Mouse (Mus musculus): ENCODE data around the gene Mtm1. TPM values are rescaled to one million over a fixed set of nuclear protein-coding genes. Genes with fewer than 3 reads are reported as not detected.

Mtm1 gene
- polyA plus RNA-seq, 1 experiment, result 3.1 TPM

GRCm38 (mm10) chrX:71226881-71227280 is 16.3 kb downstream of the Mtm1 start:
- H3K4me3 ChIP-seq (ENCODE audit: insufficient read depth, low read depth, low read length), result no peak overlapping the region
- no peaks in the 10 kb centered on the region for H3K36me3 ChIP-seq (ENCODE audit: control insufficient read depth, insufficient read depth, low read length)
- no peak for TF ChIP-seq POLR2A (IDR thresholded peaks at IDR 0.05; ENCODE audit: low read depth, low read length)
- no peak for TF ChIP-seq CTCF (conservative IDR thresholded peaks at IDR 0.05; ENCODE audit: insufficient read depth, insufficient read length, low read depth, low read length)
- H3K27me3 ChIP-seq (replicated peaks; ENCODE audit: control insufficient read depth, insufficient read depth, low read length), result no peaks in the 10 kb centered on the region
- DNase-seq, result no peak
- no peaks in the 10 kb centered on the region; the same call in 1 of the 2 replicates for H3K4me1 ChIP-seq (ENCODE audit: control insufficient read depth, insufficient read depth, low read length)
- WGBS, result 86% methylated on average over 5 of the region's 5 CpGs
- H3K27ac ChIP-seq (ENCODE audit: insufficient read depth, low read depth, low read length), result no peak overlapping the region

- WGBS, result 31% methylated on average over 3 of the region's 3 CpGs
- no peak for TF ChIP-seq POLR2A (IDR thresholded peaks at IDR 0.05; ENCODE audit: low read depth, low read length)
- no peak for TF ChIP-seq CTCF (conservative IDR thresholded peaks at IDR 0.05; ENCODE audit: insufficient read depth, insufficient read length, low read depth, low read length)
Measured at GRCm38 (mm10) chrX:71228200-71228599, 17.6 kb downstream of the Mtm1 start.

GRCm38 (mm10) chrX:71230847-71231246 is 20.3 kb downstream of the Mtm1 start:
- DNase-seq, result no peak
- TF ChIP-seq CTCF (conservative IDR thresholded peaks at IDR 0.05; ENCODE audit: insufficient read depth, insufficient read length, low read depth, low read length) (no peak), POLR2A (IDR thresholded peaks at IDR 0.05; ENCODE audit: low read depth, low read length) (no peak)
- Histone ChIP-seq H3K4me3 (ENCODE audit: insufficient read depth, low read depth, low read length) (no peak overlapping the region), H3K27me3 (replicated peaks; ENCODE audit: control insufficient read depth, insufficient read depth, low read length) (no peaks in the 10 kb centered on the region), H3K36me3 (ENCODE audit: control insufficient read depth, insufficient read depth, low read length) (no peaks in the 10 kb centered on the region), H3K27ac (ENCODE audit: insufficient read depth, low read depth, low read length) (no peak overlapping the region), H3K4me1 (ENCODE audit: control insufficient read depth, insufficient read depth, low read length) (no peaks in the 10 kb centered on the region; the same call in 1 of the 2 replicates)
- WGBS, result 98% methylated on average over 2 of the region's 2 CpGs

More at GRCm38 (mm10) chrX:71228200-71228599, 17.6 kb downstream of the Mtm1 start:
- no peaks in the 10 kb centered on the region for H3K27me3 ChIP-seq (replicated peaks; ENCODE audit: control insufficient read depth, insufficient read depth, low read length)
- no peak overlapping the region for H3K4me3 ChIP-seq (ENCODE audit: insufficient read depth, low read depth, low read length)
- no peaks in the 10 kb centered on the region for H3K36me3 ChIP-seq (ENCODE audit: control insufficient read depth, insufficient read depth, low read length)
- H3K27ac ChIP-seq (ENCODE audit: insufficient read depth, low read depth, low read length), result no peak overlapping the region
- no peak for DNase-seq
- H3K4me1 ChIP-seq (ENCODE audit: control insufficient read depth, insufficient read depth, low read length), result no peaks in the 10 kb centered on the region; the same call in 1 of the 2 replicates

- TF ChIP-seq POLR2A (IDR thresholded peaks at IDR 0.05; ENCODE audit: low read depth, low read length) (no peak), CTCF (conservative IDR thresholded peaks at IDR 0.05; ENCODE audit: insufficient read depth, insufficient read length, low read depth, low read length) (no peak)
- no peak for DNase-seq
- no peaks in the 10 kb centered on the region for H3K27me3 ChIP-seq (replicated peaks; ENCODE audit: control insufficient read depth, insufficient read depth, low read length)
Measured at GRCm38 (mm10) chrX:71256422-71256821, 45.9 kb downstream of the Mtm1 start.

GRCm38 (mm10) chrX:71260857-71261256 is 50.3 kb downstream of the Mtm1 start:
- Histone ChIP-seq H3K27ac (ENCODE audit: insufficient read depth, low read depth, low read length) (no peak overlapping the region), H3K4me3 (ENCODE audit: insufficient read depth, low read depth, low read length) (no peak overlapping the region), H3K4me1 (ENCODE audit: control insufficient read depth, insufficient read depth, low read length) (no peaks in the 10 kb centered on the region), H3K36me3 (ENCODE audit: control insufficient read depth, insufficient read depth, low read length) (no peaks in the 10 kb centered on the region), H3K27me3 (replicated peaks; ENCODE audit: control insufficient read depth, insufficient read depth, low read length) (no peaks in the 10 kb centered on the region)
- no peak for TF ChIP-seq POLR2A (IDR thresholded peaks at IDR 0.05; ENCODE audit: low read depth, low read length)
- no peak for TF ChIP-seq CTCF (conservative IDR thresholded peaks at IDR 0.05; ENCODE audit: insufficient read depth, insufficient read length, low read depth, low read length)
- 100% methylated on average over 4 of the region's 4 CpGs for WGBS
- no peak for DNase-seq

More at GRCm38 (mm10) chrX:71256422-71256821, 45.9 kb downstream of the Mtm1 start:
- no peak overlapping the region for H3K4me3 ChIP-seq (ENCODE audit: insufficient read depth, low read depth, low read length)
- no peak overlapping the region for H3K27ac ChIP-seq (ENCODE audit: insufficient read depth, low read depth, low read length)
- H3K36me3 ChIP-seq (ENCODE audit: control insufficient read depth, insufficient read depth, low read length), result no peaks in the 10 kb centered on the region
- no peaks in the 10 kb centered on the region for H3K4me1 ChIP-seq (ENCODE audit: control insufficient read depth, insufficient read depth, low read length)
- 96% methylated on average over 1 of the region's 1 CpGs for WGBS

GRCm38 (mm10) chrX:71264316-71264715 is 53.7 kb downstream of the Mtm1 start:
- no peak for TF ChIP-seq POLR2A (IDR thresholded peaks at IDR 0.05; ENCODE audit: low read depth, low read length)
- no peak for TF ChIP-seq CTCF (conservative IDR thresholded peaks at IDR 0.05; ENCODE audit: insufficient read depth, insufficient read length, low read depth, low read length)
- Histone ChIP-seq H3K4me3 (ENCODE audit: insufficient read depth, low read depth, low read length) (no peak overlapping the region), H3K4me1 (ENCODE audit: control insufficient read depth, insufficient read depth, low read length) (no peaks in the 10 kb centered on the region), H3K36me3 (ENCODE audit: control insufficient read depth, insufficient read depth, low read length) (no peaks in the 10 kb centered on the region), H3K27ac (ENCODE audit: insufficient read depth, low read depth, low read length) (no peak overlapping the region), H3K27me3 (replicated peaks; ENCODE audit: control insufficient read depth, insufficient read depth, low read length) (no peaks in the 10 kb centered on the region)
- no peak for DNase-seq
- 91% methylated on average over 2 of the region's 2 CpGs for WGBS

GRCm38 (mm10) chrX:71268972-71269371 is 58.4 kb downstream of the Mtm1 start:
- H3K27ac ChIP-seq (ENCODE audit: insufficient read depth, low read depth, low read length), result no peak overlapping the region
- H3K4me3 ChIP-seq (ENCODE audit: insufficient read depth, low read depth, low read length), result no peak overlapping the region
- DNase-seq, result no peak
- no peaks in the 10 kb centered on the region for H3K27me3 ChIP-seq (replicated peaks; ENCODE audit: control insufficient read depth, insufficient read depth, low read length)
- no peaks in the 10 kb centered on the region for H3K4me1 ChIP-seq (ENCODE audit: control insufficient read depth, insufficient read depth, low read length)
- no peaks in the 10 kb centered on the region for H3K36me3 ChIP-seq (ENCODE audit: control insufficient read depth, insufficient read depth, low read length)
- 96% methylated on average over 1 of the region's 1 CpGs for WGBS
- no peak for TF ChIP-seq CTCF (conservative IDR thresholded peaks at IDR 0.05; ENCODE audit: insufficient read depth, insufficient read length, low read depth, low read length)
- TF ChIP-seq POLR2A (IDR thresholded peaks at IDR 0.05; ENCODE audit: low read depth, low read length), result no peak
